Mouse (Mus musculus) embryonic stem cell, embryonic (primary cell): Measurements from ENCODE around the gene Gpatch8.

Source experiments
- CTCF ChIA-PET, 4 experiments: fragments of 300-600 bp in 2 of 4; fragments of 350-600 bp in 2 of 4; sonication (Branson Sonifier 250); formaldehyde crosslinking; loops; one replicate each; lab custom pipeline; 2022; ENCODE audit warnings: inconsistent platforms in 2 of 4; lab: Charles Lee
- POLR2A ChIA-PET, 4 experiments: fragments of 300-600 bp in 2 of 4; fragments of 350-600 bp in 2 of 4; sonication (Branson Sonifier 250); formaldehyde crosslinking; loops; one replicate each; lab custom pipeline; 2022; ENCODE audit warnings: antibody characterized with exemption in 4 of 4, inconsistent platforms in 1 of 4; lab: Charles Lee

Gene Gpatch8

GRCm38 (mm10) chr11:102494063-102494650 is 62.0 kb downstream of the Gpatch8 start:
- POLR2A ChIA-PET: interaction anchor here in 2 of 4 experiments (0.7 to 1.5 kb wide), 12 partner anchors 15 to 432 kb away, joined by 3 to 5 read pairs (median 3); no protein-coding TSS in a partner anchor
- CTCF ChIA-PET: interaction anchor here in 3 of 4 experiments (0.5 to 1.1 kb wide), 5 partner anchors 10 to 125 kb away, joined by 3 to 7 read pairs (median 3); no protein-coding TSS in a partner anchor

- POLR2A ChIA-PET: interaction anchor here in 2 of 4 experiments (0.8 to 1.5 kb wide), 2 partner anchors 16 to 30 kb away, joined by 3 read pairs; no protein-coding TSS in a partner anchor
- CTCF ChIA-PET: no interaction called here
Observed at GRCm38 (mm10) chr11:102493241-102493640, 63.0 kb downstream of the Gpatch8 start.

GRCm38 (mm10) chr11:102487901-102488300 is 68.3 kb downstream of the Gpatch8 start:
- POLR2A ChIA-PET: interaction anchor here in 1 of 4 experiments (0.6 to 1.5 kb wide), 3 partner anchors 9 to 78 kb away, joined by 3 to 4 read pairs (median 4); no protein-coding TSS in a partner anchor
- CTCF ChIA-PET: interaction anchor here in 3 of 4 experiments (0.6 to 1.0 kb wide), 4 partner anchors 14 to 146 kb away, joined by 3 read pairs; no protein-coding TSS in a partner anchor

DNA sequence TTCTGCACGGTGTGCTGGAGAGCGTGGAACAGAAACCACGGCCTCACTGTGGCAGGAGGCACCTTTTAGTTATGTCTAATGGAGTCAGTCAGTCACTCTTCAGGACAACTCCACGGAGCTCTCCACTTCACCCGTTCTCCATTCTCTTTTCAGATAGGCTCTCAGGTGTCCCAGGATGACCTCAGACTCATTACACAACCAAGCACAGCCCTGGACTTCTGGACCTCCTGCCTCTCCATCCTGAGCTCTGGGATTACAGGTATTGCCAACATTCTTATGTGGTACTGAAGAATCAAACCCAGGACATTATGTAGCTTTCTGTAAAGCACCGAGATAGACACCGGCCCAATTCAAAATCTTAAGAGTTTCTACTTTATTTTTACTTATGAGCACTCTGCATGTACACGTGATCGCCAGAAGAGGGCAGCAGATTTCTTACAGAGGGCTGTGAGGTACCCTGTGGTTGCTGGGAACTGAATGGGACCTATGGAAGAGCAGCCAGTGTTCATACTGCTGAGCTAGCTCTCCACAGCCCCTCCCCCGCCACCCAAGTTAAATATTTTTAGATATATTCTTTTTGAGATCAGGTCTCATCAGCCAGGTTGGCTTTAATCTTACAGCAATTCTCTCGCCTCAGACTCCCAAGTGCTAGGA is 69.3 kb downstream of the Gpatch8 start:
- CTCF ChIA-PET: interaction anchor here (0.5 to 1.4 kb wide), 28 partner anchors 8 to 933 kb away, joined by 3 to 7 read pairs (median 3); partner anchors contain the start of gene Fzd2 (in 1 of the 4)

DNA sequence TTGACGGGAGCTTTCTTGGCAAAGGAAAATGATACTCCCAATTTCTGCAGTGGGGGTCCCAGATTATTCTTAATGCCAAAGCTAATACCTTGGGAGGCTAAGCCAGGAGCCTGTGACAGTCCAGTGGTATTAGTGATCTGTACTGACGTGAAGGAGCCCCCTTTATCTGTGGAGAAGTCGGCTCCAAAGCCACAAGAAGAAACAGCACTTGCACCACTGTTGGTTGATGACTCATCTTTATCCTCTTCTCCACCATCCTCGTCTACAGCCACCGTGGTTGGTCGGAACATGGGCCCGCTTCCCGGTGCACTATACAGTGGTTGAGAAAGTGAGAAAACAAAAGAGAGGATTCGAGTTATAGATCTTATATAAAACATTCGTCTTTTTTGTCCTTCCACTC is 74.4 kb downstream of the Gpatch8 start:
- ChIA-PET POLR2A (interaction anchor here in 2 of 4 experiments (1.2 to 4.0 kb wide), 4 partner anchors 10 to 41 kb away, joined by 5 to 34 read pairs (median 6); partner anchors contain the start of gene Itga2b (in 1 of the 2)), CTCF (interaction anchor here in 2 of 4 experiments (1.0 kb wide), 2 partner anchors 12 to 35 kb away, joined by 3 to 4 read pairs; partner anchors contain the start of genes Fam171a2 (in 1 of the 2) and Itga2b (in 1 of the 2))

More for the DNA sequence above, 69.3 kb downstream of the Gpatch8 start:
- POLR2A ChIA-PET: interaction anchor here in 2 of 4 experiments (0.7 to 1.5 kb wide), 10 partner anchors 8 to 111 kb away, joined by 3 to 5 read pairs (median 4); partner anchors contain the start of gene Itga2b (in 1 of the 2)

DNA sequence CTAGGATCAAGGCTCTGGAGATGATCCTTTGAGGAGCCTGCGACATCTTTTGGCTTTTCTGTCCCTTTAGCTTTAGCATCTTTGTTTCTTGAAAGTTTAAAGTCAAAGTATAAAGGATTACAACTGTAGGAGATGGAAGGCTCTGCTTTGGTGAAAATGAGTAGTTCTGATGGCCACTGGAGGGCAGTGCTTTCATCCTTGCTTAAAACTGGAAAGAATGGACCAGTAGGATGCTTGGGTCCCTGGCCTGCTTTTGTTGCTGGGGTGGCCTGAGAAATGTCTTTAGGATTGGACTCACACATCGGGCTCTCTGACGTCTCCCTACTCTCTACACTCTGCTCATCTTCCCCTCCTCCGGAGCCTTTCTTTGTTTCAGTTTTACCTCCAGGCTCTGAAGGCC is 75.3 kb downstream of the Gpatch8 start:
- CTCF ChIA-PET: interaction anchor here in 2 of 4 experiments (0.6 to 1.9 kb wide), 6 partner anchors 11 to 166 kb away, joined by 3 to 8 read pairs (median 3); partner anchors contain the start of genes Fam171a2 (in 1 of the 2) and Itga2b (in 1 of the 2)
- POLR2A ChIA-PET: interaction anchor here in 3 of 4 experiments (0.5 to 6.4 kb wide), 7 partner anchors 8 to 42 kb away, joined by 3 to 44 read pairs (median 5); partner anchors contain the start of gene Itga2b (in 2 of the 3)

DNA sequence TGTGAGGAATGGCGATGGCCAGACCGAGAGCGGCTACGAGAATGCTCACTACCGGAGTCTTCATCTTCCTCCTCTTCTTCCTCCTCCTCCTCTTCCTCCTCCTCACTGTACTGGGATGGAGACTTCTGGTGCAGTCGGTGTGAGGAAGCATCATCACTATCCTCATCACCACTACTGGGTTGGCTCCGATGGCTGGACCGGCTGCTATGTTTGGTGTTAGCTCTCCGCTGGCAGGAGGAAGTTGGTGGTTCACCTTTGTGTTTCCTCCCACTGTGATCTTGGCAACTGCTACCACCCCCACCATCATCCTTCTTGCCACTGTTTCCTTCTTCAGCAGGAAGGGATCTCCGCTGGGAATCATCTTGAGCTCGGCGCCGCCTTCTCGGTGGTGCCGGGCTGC is 76.1 kb downstream of the Gpatch8 start:
- CTCF ChIA-PET: interaction anchor here (0.6 to 1.9 kb wide), 10 partner anchors 13 to 170 kb away, joined by 3 to 8 read pairs (median 3); no protein-coding TSS in a partner anchor
- POLR2A ChIA-PET: interaction anchor here in 3 of 4 experiments (0.6 to 6.4 kb wide), 12 partner anchors 11 to 396 kb away, joined by 3 to 44 read pairs (median 4); partner anchors contain the start of genes Itga2b (in 2 of the 3) and Fam171a2 (in 1 of the 3)

DNA sequence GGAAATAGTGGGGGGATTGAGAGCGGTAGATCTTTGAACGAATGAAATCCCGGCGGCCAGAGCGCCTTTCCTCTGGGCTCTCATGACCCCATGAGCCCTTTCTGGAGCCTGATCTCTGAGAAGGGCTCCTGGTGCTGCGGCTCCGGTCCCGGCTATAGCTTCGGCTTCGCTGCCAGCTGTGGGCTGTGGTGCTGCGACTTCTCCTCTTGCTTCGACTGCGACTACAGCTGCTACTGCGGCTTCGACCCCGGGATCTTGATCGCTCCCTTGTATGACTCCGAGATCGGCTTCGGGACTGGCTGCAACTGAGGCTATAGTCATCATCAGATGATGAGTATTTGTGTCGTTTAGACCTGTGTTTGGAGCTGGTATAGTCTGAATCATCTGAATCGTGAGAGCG is 76.6 kb downstream of the Gpatch8 start:
- ChIA-PET CTCF (interaction anchor here (0.6 to 1.9 kb wide), 13 partner anchors 8 to 171 kb away, joined by 3 to 8 read pairs (median 3); no protein-coding TSS in a partner anchor), POLR2A (interaction anchor here in 3 of 4 experiments (0.6 to 6.4 kb wide), 12 partner anchors 11 to 395 kb away, joined by 3 to 44 read pairs (median 4); partner anchors contain the start of genes Itga2b (in 2 of the 3) and Fam171a2 (in 1 of the 3))

GRCm38 (mm10) chr11:102478671-102479070 is 77.5 kb downstream of the Gpatch8 start:
- POLR2A ChIA-PET: interaction anchor here in 3 of 4 experiments (0.5 to 6.4 kb wide), 6 partner anchors 8 to 1509 kb away, joined by 3 to 44 read pairs (median 4); partner anchors contain the start of gene Itga2b (in 2 of the 3)
- CTCF ChIA-PET: interaction anchor here in 3 of 4 experiments (1.3 to 1.7 kb wide), 6 partner anchors 8 to 94 kb away, joined by 3 to 7 read pairs (median 4); no protein-coding TSS in a partner anchor

DNA sequence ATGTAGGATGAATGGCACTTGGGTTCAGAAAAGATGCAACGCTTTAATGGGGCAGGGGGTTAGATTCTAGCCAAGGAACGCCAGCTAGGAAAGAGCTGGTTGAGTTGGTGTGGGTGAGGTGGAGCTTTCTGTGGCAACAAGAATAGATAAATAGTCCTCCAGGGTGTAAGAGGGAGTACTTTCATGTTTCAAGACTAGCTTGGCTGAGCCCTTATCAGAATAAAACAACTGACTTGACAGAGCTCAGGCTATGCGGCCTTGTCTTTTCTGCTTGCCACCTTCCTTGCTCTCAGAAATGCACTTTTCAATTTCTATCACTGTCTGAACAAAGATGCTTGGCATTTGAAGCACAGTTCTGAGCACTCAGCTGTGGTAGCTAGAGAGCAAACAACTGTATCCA is 81.2 kb downstream of the Gpatch8 start:
- ChIA-PET POLR2A (interaction anchor here in 3 of 4 experiments (0.6 to 6.4 kb wide), 5 partner anchors 7 to 174 kb away, joined by 3 to 44 read pairs (median 3); partner anchors contain the start of gene Itga2b (in 1 of the 3)), CTCF (interaction anchor here in 1 of 4 experiments (0.6 to 0.8 kb wide), 2 partner anchors 12 to 35 kb away, joined by 4 read pairs; no protein-coding TSS in a partner anchor)

- POLR2A ChIA-PET: interaction anchor here in 3 of 4 experiments (0.5 to 5.1 kb wide), 10 partner anchors 8 to 1645 kb away, joined by 3 to 44 read pairs (median 4); no protein-coding TSS in a partner anchor
- CTCF ChIA-PET: interaction anchor here in 3 of 4 experiments (0.5 to 1.7 kb wide), 6 partner anchors 11 to 169 kb away, joined by 3 to 6 read pairs (median 4); partner anchors contain the start of gene Fam171a2 (in 1 of the 3)
Observed at GRCm38 (mm10) chr11:102469648-102470357, 86.4 kb downstream of the Gpatch8 start, which contains the start of gene Itga2b. Gene Itga2b (minus strand): TSS chr11:102470122.

DNA sequence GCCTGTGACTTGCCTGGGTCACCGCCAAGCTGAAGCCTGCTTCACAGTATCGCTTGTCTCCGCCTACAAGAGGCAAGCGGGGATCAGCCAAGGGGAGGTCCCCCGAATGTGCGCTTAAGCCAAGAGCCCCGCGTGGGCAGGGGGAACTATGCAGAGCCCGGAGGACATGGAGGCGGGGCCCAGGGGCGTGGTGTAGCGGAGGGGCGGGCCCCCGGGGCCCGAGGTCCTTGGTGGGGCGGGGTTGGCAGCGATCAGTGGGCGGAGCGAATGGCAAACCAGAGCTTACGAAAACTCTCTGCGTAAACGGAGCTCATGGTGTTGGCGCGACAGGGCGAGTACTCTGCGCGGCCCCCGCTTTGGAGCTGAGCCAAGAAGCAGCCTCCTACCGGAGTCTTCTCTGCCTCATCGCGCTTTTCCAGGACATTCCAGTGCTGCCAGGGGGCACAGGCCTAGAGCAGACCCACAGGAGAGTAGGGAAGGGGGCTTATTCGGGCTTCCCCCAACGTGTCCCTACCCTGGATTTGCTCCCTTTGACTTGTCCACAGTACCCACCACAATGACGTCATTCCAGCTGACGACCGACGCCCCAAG is 89.1 kb downstream of the Gpatch8 start:
- CTCF ChIA-PET: interaction anchor here (0.5 to 2.4 kb wide), 32 partner anchors 10 to 865 kb away, joined by 3 to 24 read pairs (median 4); partner anchors contain the start of genes BC030867 (in 2 of the 4) and Fam171a2 (in 2 of the 4)
- POLR2A ChIA-PET: interaction anchor here in 3 of 4 experiments (0.6 to 5.1 kb wide), 70 partner anchors 8 to 666 kb away, joined by 3 to 51 read pairs (median 4); partner anchors contain the start of genes Gpatch8 (in 3 of the 3), BC030867 (in 2 of the 3), Fam171a2 (in 2 of the 3) and Grn (in 2 of the 3)

DNA sequence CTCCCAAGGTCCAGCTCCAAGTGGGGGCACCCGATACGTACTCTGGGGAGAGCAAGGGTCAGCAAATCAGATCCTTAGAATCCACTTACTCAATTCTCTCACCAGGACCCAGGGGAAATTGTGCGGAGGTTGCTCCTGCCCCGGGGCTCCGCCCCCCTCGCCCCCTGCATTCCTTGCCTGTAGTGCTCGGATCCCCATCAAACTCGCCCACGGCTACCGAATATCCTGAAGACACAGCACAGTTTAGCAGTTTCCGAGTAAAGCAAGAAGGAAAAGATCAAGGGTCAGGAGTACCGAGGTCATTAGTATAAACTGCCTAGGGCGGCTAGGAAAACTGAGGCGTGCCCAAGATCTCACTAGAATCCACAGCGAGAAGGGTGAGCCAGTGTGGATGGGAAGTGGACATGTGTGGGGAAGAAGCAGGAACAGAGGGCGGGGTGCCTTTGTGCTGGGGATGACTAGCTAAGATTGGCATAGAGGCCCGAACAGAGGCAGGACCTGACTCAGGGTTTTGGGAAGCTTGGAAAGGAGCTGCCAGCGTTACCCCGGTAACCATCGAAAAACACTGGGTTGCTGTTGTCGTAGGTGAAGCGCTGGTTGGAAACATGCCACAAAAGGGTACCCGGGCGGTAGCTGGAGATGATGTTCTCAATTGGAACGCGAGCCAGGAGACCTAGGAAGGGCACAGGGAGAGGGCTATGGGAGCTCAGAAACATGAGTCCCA is 90.3 kb downstream of the Gpatch8 start:
- POLR2A ChIA-PET: interaction anchor here in 3 of 4 experiments (0.5 to 5.1 kb wide), 27 partner anchors 8 to 648 kb away, joined by 3 to 51 read pairs (median 5); partner anchors contain the start of genes Fam171a2 (in 2 of the 3), Atxn7l3 (in 1 of the 3), Grn (in 1 of the 3) and Slc25a39 (in 1 of the 3)
- CTCF ChIA-PET: interaction anchor here in 3 of 4 experiments (0.5 to 2.4 kb wide), 10 partner anchors 8 to 217 kb away, joined by 3 to 24 read pairs (median 6); partner anchors contain the start of genes BC030867 (in 1 of the 3) and Fam171a2 (in 1 of the 3)

DNA sequence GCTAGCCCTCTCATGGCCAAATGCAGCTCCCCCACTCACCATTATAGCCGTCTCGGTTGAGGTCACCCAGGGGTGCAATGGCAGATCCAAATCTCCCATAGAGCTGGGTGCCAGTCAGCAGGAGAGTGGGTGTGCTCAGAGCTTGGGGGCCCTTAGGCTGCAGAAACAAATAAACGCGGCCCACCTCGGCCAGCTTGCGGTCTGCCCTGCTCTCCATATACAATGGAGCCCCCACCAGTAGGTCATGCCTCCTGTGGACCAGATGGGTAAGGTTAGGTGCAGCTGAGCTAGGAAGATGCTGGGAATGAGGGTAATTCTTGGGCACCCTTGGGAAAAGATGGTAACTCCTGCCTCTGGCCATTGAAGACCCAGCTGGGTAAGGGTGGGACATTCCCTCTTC is 91.3 kb downstream of the Gpatch8 start:
- ChIA-PET POLR2A (interaction anchor here in 2 of 4 experiments (0.5 to 4.6 kb wide), 7 partner anchors 8 to 146 kb away, joined by 3 to 51 read pairs (median 4); partner anchors contain the start of genes Slc25a39 (in 1 of the 2) and Ubtf (in 1 of the 2)), CTCF (no interaction called here)

- ChIA-PET CTCF (interaction anchor here in 1 of 4 experiments (1.1 kb wide), 1 partner anchor 15 kb away, joined by 3 read pairs; the partner anchor contains the start of gene Fam171a2), POLR2A (interaction anchor here in 1 of 4 experiments (2.8 kb wide), 1 partner anchor 54 kb away, joined by 17 read pairs; the partner anchor contains the start of gene Slc25a39)
Observed at GRCm38 (mm10) chr11:102461764-102462163, 94.4 kb downstream of the Gpatch8 start.
